Mouse (Mus musculus) erythroid progenitor cell, adult 5-6 weeks (primary cell): ENCODE results near the gene Folh1. TPM values are rescaled to one million over a fixed set of nuclear protein-coding genes. Genes with fewer than 3 reads are reported as not detected.
"Not testable (repeated sequence)": the region's sequence is repeated elsewhere in the genome, so short reads cannot be mapped to it uniquely, and the experiment has no call there.

Source experiments
- ATAC-seq: replicated peaks from 2 replicates; pipeline ENCODE4 v1.8.0; 2016; ENCODE audit warnings: moderate number of reproducible peaks, mild to moderate bottlenecking, moderate TSS enrichment, inconsistent platforms; ENCODE audit not compliant: poor library complexity, low FRiP score, severe bottlenecking
- total RNA-seq, 2 experiments: library from RNA; stranded (forward) in 1 of 2; stranded (reverse) in 1 of 2; fragments of 150-400 nt in 1 of 2; fragments of 186-747, 209-891 nt in 1 of 2; gene quantifications; 2 replicates each; pipeline versions ENCODE4 v1.2.3 to v1.2.4; 2015 to 2017; ENCODE audit warnings: low replicate concordance in 2 of 2

Folh1 gene
- total RNA-seq (2015; ENCODE audit: low replicate concordance) (not detected in 2 replicates), total RNA-seq (2017; ENCODE audit: low replicate concordance) (not detected in 2 replicates)

- no peak for ATAC-seq
Measured at GRCm38 (mm10) chr7:86775617-86776325, at the start of gene Folh1. TSS of gene Folh1 (minus strand) at chr7:86775943.

GRCm38 (mm10) chr7:86816466-86816865 lies 40.7 kb upstream of the Folh1 start:
- ATAC-seq, result no peak

GRCm38 (mm10) chr7:86815716-86816115 lies 40.0 kb upstream of the Folh1 start:
- ATAC-seq, result not testable (repeated sequence)

GRCm38 (mm10) chr7:86815241-86815640 lies 39.5 kb upstream of the Folh1 start:
- ATAC-seq, result not testable (repeated sequence)

GRCm38 (mm10) chr7:86794727-86795126 lies 19.0 kb upstream of the Folh1 start, which contains the start of gene Vmn2r77:
TSS of gene Vmn2r77 (plus strand) at chr7:86795027.
- ATAC-seq, result no peak

- ATAC-seq, result no peak
Measured at GRCm38 (mm10) chr7:86771621-86772020, 4.1 kb downstream of the Folh1 start.

GRCm38 (mm10) chr7:86764628-86765027 lies 11.1 kb downstream of the Folh1 start:
- no peak for ATAC-seq

- no peak for ATAC-seq
Measured at GRCm38 (mm10) chr7:86760751-86761150, 15.0 kb downstream of the Folh1 start.

GRCm38 (mm10) chr7:86725013-86725412 lies 50.7 kb downstream of the Folh1 start:
- ATAC-seq, result no peak

GRCm38 (mm10) chr7:86688030-86688429 lies 87.7 kb downstream of the Folh1 start, which contains the start of gene Olfr292:
TSS of gene Olfr292 (plus strand) at chr7:86688330.
- ATAC-seq, result no peak

Other genes starting within 250 kb of the Folh1 start
- gene Olfr295, start 192.1 kb downstream of the Folh1 start, total RNA-seq (2015; ENCODE audit: low replicate concordance), result not detected in 2 replicates
- gene Olfr295, start 192.1 kb downstream of the Folh1 start, total RNA-seq (2017; ENCODE audit: low replicate concordance), result not detected in 2 replicates
- gene Olfr294, start 159.3 kb downstream of the Folh1 start, total RNA-seq (2015; ENCODE audit: low replicate concordance), result not detected in 2 replicates
- not detected in 2 replicates for gene Olfr294, start 159.3 kb downstream of the Folh1 start, total RNA-seq (2017; ENCODE audit: low replicate concordance)
- not detected in 2 replicates for gene Olfr293, start 126.9 kb downstream of the Folh1 start, total RNA-seq (2015; ENCODE audit: low replicate concordance)
- gene Olfr293, start 126.9 kb downstream of the Folh1 start, total RNA-seq (2017; ENCODE audit: low replicate concordance), result not detected in 2 replicates
- gene Olfr292, start 87.6 kb downstream of the Folh1 start, total RNA-seq (2015; ENCODE audit: low replicate concordance), result not detected in 2 replicates
- gene Olfr292, start 87.6 kb downstream of the Folh1 start, total RNA-seq (2017; ENCODE audit: low replicate concordance), result not detected in 2 replicates
- not detected in 2 replicates for gene Vmn2r77, start 19.1 kb upstream of the Folh1 start, total RNA-seq (2015; ENCODE audit: low replicate concordance)
- gene Vmn2r77, start 19.1 kb upstream of the Folh1 start, total RNA-seq (2017; ENCODE audit: low replicate concordance), result not detected in 2 replicates
- not detected in 2 replicates for gene Vmn2r78, start 139.2 kb upstream of the Folh1 start, total RNA-seq (2015; ENCODE audit: low replicate concordance)
- gene Vmn2r78, start 139.2 kb upstream of the Folh1 start, total RNA-seq (2017; ENCODE audit: low replicate concordance), result not detected in 2 replicates
- not detected in 2 replicates for gene Vmn2r79, start 220.2 kb upstream of the Folh1 start, total RNA-seq (2015; ENCODE audit: low replicate concordance)
- gene Vmn2r79, start 220.2 kb upstream of the Folh1 start, total RNA-seq (2017; ENCODE audit: low replicate concordance), result not detected in 2 replicates